Mouse (Mus musculus) kidney, adult 2 months (tissue): ENCODE results near the gene Kdm5c. TPM values are rescaled to one million over a fixed set of nuclear protein-coding genes. Genes with fewer than 3 reads are reported as not detected.
"Not testable (repeated sequence)": the region's sequence is repeated elsewhere in the genome, so short reads cannot be mapped to it uniquely, and the experiment has no call there.

Source experiments
- DNase-seq: peaks from one replicate; pipeline ENCODE4 v3.0.0; 2021
- H3K27ac ChIP-seq: fragments of 200-500 bp; 2 replicates; pipeline ENCODE4 v1.5.1; 2012; ENCODE audit warnings: low read depth, low read length, control low read depth, inconsistent platforms; ENCODE audit not compliant: insufficient read depth
- H3K27me3 ChIP-seq: fragments of 200-500 bp; replicated peaks from 2 replicates; pipeline ENCODE4 v1.6.1; 2012; ENCODE audit warnings: mild to moderate bottlenecking, moderate library complexity, low read length, inconsistent platforms; ENCODE audit not compliant: control insufficient read depth, insufficient read depth
- H3K36me3 ChIP-seq: fragments of 200-500 bp; 2 replicates; pipeline ENCODE4 v1.6.1; 2012; ENCODE audit warnings: mild to moderate bottlenecking, moderate library complexity, low read length, inconsistent platforms; ENCODE audit not compliant: control insufficient read depth, insufficient read depth
- H3K4me1 ChIP-seq: fragments of 200-500 bp; 2 replicates; pipeline ENCODE4 v1.6.1; 2011; ENCODE audit warnings: low read length; ENCODE audit not compliant: control insufficient read depth, insufficient read depth
- H3K4me3 ChIP-seq: fragments of 200-500 bp; 2 replicates; pipeline ENCODE4 v1.5.1; 2011; ENCODE audit warnings: mild to moderate bottlenecking, low read depth, low read length, control low read depth; ENCODE audit not compliant: insufficient read depth
- CTCF ChIP-seq: fragments of 200-500 bp; conservative IDR thresholded peaks from 2 replicates; pipeline ENCODE4 v1.5.1; 2011; ENCODE audit warnings: low read depth, mild to moderate bottlenecking, control low read depth, low read length, moderate library complexity, mixed read lengths; ENCODE audit not compliant: insufficient read depth, insufficient read length
- POLR2A ChIP-seq: fragments of 200-500 bp; IDR thresholded peaks from one replicate; pipeline ENCODE4 v1.6.1; 2011; ENCODE audit warnings: low read depth, low read length, control low read depth
- WGBS: fragments of 180-500 bp; shearing (Covaris S2); methylation state at CpG from one replicate; pipeline ENCODE4 v1.1.7; 2018; 5-methylcytosine and 5-hydroxymethylcytosine counted together
- polyA plus RNA-seq: library from polyadenylated mRNA; depleted of rRNA; stranded (reverse); fragments of >200 nt; gene quantifications from 2 replicates; pipeline ENCODE4 v1.2.3, GENCODE M21; 2012

Kdm5c gene
- polyA plus RNA-seq, 1 experiment, result 42.6 TPM

- no peak for TF ChIP-seq POLR2A
- no peak for TF ChIP-seq CTCF
- DNase-seq, result no peak
- peaks cover 9% of the 10 kb centered on the region; the same call in 1 of the 2 replicates for H3K4me1 ChIP-seq
- WGBS, result 0% methylated on average over 3 of the region's 3 CpGs
- H3K27me3 ChIP-seq, result no peaks in the 10 kb centered on the region
- no peak overlapping the region for H3K27ac ChIP-seq
- peak overlapping the region; percentile 87 for H3K4me3 ChIP-seq
- H3K36me3 ChIP-seq, result no peaks in the 10 kb centered on the region; the same call in 1 of the 2 replicates
These were observed 1.3 kb downstream of the Kdm5c start for GRCm38 (mm10) chrX:152234125-152234524.

DNA sequence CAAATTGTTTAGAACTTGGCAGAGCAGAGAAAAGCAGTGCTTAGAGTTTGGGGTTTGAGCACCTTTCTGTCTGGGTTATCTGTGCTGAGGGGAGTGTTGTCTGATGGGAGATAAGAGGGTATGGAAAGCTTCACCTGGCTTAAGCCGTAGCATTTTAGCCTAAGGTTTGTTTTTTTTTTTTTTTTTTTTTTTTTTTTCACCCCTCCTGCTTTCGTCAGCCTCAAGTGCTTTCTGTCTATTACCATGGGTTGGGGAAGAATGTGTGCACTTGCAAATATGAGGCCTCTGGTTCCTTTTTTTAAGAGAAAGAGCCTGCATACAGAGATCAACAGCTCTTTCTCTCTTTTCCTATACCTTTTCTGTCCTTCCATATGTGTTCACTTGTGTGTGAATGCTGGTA is 2.9 kb downstream of the Kdm5c start:
- TF ChIP-seq POLR2A (no peak), CTCF (no peak)
- 40% methylated on average over 2 of the region's 2 CpGs for WGBS
- Histone ChIP-seq H3K4me3 (no peak overlapping the region), H3K27ac (no peak overlapping the region), H3K4me1 (peaks cover 9% of the 10 kb centered on the region; the same call in 1 of the 2 replicates), H3K36me3 (no peaks in the 10 kb centered on the region; the same call in 1 of the 2 replicates), H3K27me3 (no peaks in the 10 kb centered on the region)
- DNase-seq, result no peak

DNA sequence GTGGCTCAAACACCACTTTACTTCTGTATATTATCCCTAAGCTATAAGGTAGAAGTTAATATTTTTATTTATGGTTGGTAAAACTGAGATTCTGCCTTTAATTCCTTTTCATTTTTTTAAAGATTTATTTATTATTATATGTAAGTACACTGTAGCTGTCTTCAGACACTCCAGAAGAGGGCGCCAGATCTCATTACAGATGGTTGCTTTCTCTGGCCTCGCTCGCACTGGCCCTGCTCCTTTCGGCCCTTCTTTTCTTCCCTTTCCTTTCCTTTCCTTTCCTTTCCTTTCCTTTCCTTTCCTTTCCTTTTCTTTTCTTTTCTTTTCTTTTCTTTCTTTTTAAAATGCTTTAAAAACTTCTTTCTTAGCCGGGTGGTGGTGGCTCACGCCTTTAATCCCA is 10.3 kb downstream of the Kdm5c start:
- 72% methylated on average over 6 of the region's 6 CpGs for WGBS
- not testable (repeated sequence) for H3K27ac ChIP-seq, H3K27me3 ChIP-seq, H3K4me3 ChIP-seq, H3K4me1 ChIP-seq, H3K36me3 ChIP-seq, DNase-seq

DNA sequence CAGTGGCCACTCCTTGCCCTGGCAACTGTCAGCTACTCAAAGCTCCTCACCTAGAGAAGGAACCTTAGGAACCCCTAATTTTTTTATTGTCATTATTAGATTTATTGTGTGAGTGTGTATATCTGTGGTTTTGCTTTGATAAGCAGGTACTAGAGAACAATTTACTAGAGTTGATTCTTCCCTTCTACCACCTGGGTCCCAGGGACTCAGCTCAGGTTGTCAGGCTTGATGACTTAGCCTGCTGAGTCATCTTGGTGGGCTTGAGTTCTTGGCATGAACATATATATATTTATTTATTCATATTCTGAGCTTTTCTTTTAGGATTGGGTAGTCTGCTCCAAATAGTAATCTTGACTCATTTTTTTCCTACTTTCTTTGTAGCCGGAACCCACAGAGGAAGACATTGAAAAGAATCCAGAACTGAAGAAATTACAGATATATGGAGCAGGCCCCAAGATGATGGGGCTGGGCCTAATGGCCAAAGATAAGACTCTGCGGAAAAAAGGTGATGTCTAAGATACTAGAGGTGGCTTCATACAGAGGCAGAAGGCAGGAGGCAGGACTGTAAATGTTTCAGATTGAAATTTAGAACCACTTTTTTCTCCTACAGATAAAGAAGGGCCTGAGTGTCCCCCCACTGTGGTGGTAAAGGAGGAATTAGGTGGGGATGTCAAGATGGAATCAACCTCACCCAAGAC is 11.8 kb downstream of the Kdm5c start:
- 91% methylated on average over 2 of the region's 2 CpGs for WGBS
- Histone ChIP-seq H3K4me1 (no peaks in the 10 kb centered on the region), H3K4me3 (no peak overlapping the region), H3K27ac (no peak overlapping the region), H3K27me3 (no peaks in the 10 kb centered on the region), H3K36me3 (peaks cover 6% of the 10 kb centered on the region)
- TF ChIP-seq POLR2A, result no peak
- no peak for DNase-seq

- H3K4me1 ChIP-seq, result no peaks in the 10 kb centered on the region
- WGBS, result 96% methylated on average over 11 of the region's 11 CpGs
- no peak overlapping the region for H3K4me3 ChIP-seq
- H3K36me3 ChIP-seq, result no peaks in the 10 kb centered on the region; the same call in none of the 2 replicates
- no peak overlapping the region for H3K27ac ChIP-seq
- no peak for TF ChIP-seq CTCF
- no peak for TF ChIP-seq POLR2A
- no peak for DNase-seq
- H3K27me3 ChIP-seq, result no peaks in the 10 kb centered on the region
These were observed 38.4 kb downstream of the Kdm5c start for GRCm38 (mm10) chrX:152271189-152271588.

- Histone ChIP-seq H3K27ac (no peak overlapping the region), H3K27me3 (no peaks in the 10 kb centered on the region), H3K4me1 (no peaks in the 10 kb centered on the region), H3K4me3 (no peak overlapping the region), H3K36me3 (no peaks in the 10 kb centered on the region)
- TF ChIP-seq POLR2A (no peak), CTCF (no peak)
- DNase-seq, result no peak
- 93% methylated on average over 6 of the region's 6 CpGs for WGBS
These were observed 46.6 kb downstream of the Kdm5c start for GRCm38 (mm10) chrX:152279384-152279783.

DNA sequence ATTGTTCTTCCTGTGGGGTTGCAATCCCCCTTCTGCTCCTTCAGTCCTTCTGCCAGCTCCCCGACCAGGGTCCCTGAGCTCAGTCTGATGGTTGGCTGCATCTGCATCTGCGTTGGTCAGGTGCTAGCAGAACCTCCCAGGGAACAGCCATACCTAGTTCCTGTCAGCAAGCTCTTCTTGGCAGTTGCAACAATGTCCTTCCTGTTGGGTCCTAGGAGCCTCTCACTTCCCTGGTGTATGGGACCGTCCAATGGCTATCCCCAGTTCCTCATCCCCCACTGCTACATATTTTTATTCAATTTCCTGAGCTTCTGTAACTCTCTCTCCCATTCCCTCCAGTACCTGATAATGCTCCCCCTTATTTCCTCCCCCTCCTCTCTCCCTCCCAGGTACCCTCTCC is 51.9 kb downstream of the Kdm5c start:
- no peak overlapping the region for H3K4me3 ChIP-seq
- H3K27me3 ChIP-seq, result no peaks in the 10 kb centered on the region
- no peak for TF ChIP-seq CTCF
- TF ChIP-seq POLR2A, result no peak
- no peaks in the 10 kb centered on the region for H3K36me3 ChIP-seq
- DNase-seq, result no peak
- 74% methylated on average over 3 of the region's 3 CpGs for WGBS
- H3K27ac ChIP-seq, result no peak overlapping the region
- H3K4me1 ChIP-seq, result no peaks in the 10 kb centered on the region

- not testable (repeated sequence) for DNase-seq, H3K27ac ChIP-seq, H3K4me1 ChIP-seq, H3K36me3 ChIP-seq, H3K27me3 ChIP-seq, H3K4me3 ChIP-seq
- 63% methylated on average over 1 of the region's 1 CpGs for WGBS
These were observed 54.2 kb downstream of the Kdm5c start for GRCm38 (mm10) chrX:152287026-152287425.
